Mouse (Mus musculus) skeletal muscle tissue, postnatal 0 days (tissue): Measurements from ENCODE around the gene Polh. TPM values are rescaled to one million over a fixed set of nuclear protein-coding genes. Genes with fewer than 3 reads are reported as not detected.

Experiments used
- microRNA counts: library from miRNA; unstranded; fragments of <30 nt; microRNA quantifications from one replicate; lab custom pipeline; 2015
- microRNA-seq, 2 experiments: library from miRNA; unstranded; fragments of <30 nt; microRNA quantifications; one replicate each; pipeline ENCODE4; 2016
- polyA plus RNA-seq: library from polyadenylated mRNA; unstranded; fragments of >200 nt; fragmentation: Nextera tagmentation; extraction: Ambion mirVana; gene quantifications from 2 replicates; pipeline ENCODE4 v1.2.1, GENCODE M21; 2015

Gene Polh
- polyA plus RNA-seq: 9.0 and 9.6 TPM in 2 replicates

GRCm38 (mm10) chr17:46202421-46203071 is at the start of gene Polh, which contains the start of gene Xpo5:
Gene Polh (minus strand): TSS chr17:46202645.
Gene Xpo5 (plus strand): TSS chr17:46202782.

GRCm38 (mm10) chr17:46247512-46248188 is 45.2 kb upstream of the Polh start, which contains the start of the genes Polr1c and Yipf3:
Gene Polr1c (minus strand): TSS chr17:46248054.
Gene Yipf3 (plus strand): TSS chr17:46248080.

GRCm38 (mm10) chr17:46160686-46161085 is 41.8 kb downstream of the Polh start, which contains the start of gene Gtpbp2:
Gene Gtpbp2 (plus strand): TSS chr17:46161032.

GRCm38 (mm10) chr17:46152847-46153782 is 49.3 kb downstream of the Polh start, which contains the start of gene Mad2l1bp:
Gene Mad2l1bp (minus strand): TSS chr17:46153553.

GRCm38 (mm10) chr17:46143578-46144423 is 58.6 kb downstream of the Polh start, which contains the start of gene Rsph9:
Gene Rsph9 (minus strand): TSS chr17:46144216.

MicroRNA genes within 50 kb of the gene (microRNA counts, 519-probe panel; counts per million panel counts)
- microRNA mmu-miR-693-3p (lab: Ali Mortazavi, UCI) (296 counts per million, percentile 58 among the panel's probes with 10 or more counts), microRNA mmu-miR-693-5p (lab: Ali Mortazavi, UCI) (296 counts per million, percentile 58 among the panel's probes with 10 or more counts)

Small RNA genes lying within 50 kb of the gene (microRNA-seq; reads per million reads assigned to microRNA genes)
- 0 to 0.30 reads per million in 2 experiments for gene Mir693

Other genes starting within 250 kb of the Polh start
- gene Vegfa, start 170.3 kb downstream of the Polh start, polyA plus RNA-seq: 3.3 and 4.9 TPM in 2 replicates
- gene Mrps18a, start 91.7 kb downstream of the Polh start, polyA plus RNA-seq: 126 and 133 TPM in 2 replicates
- gene Rsph9, start 58.4 kb downstream of the Polh start, polyA plus RNA-seq: 1.5 and 2.6 TPM in 2 replicates
- gene Mad2l1bp, start 49.1 kb downstream of the Polh start, polyA plus RNA-seq: 26.5 and 27.4 TPM in 2 replicates
- gene Gtpbp2, start 41.6 kb downstream of the Polh start, polyA plus RNA-seq: 19.9 and 22.5 TPM in 2 replicates
- gene Xpo5, start 137 bp upstream of the Polh start, polyA plus RNA-seq: 10.1 and 10.3 TPM in 2 replicates
- gene Polr1c, start 45.4 kb upstream of the Polh start, polyA plus RNA-seq: 31.5 and 31.7 TPM in 2 replicates
- 92.1 and 98.5 TPM in 2 replicates for gene Yipf3, start 45.4 kb upstream of the Polh start, polyA plus RNA-seq
- gene Lrrc73, start 50.9 kb upstream of the Polh start, polyA plus RNA-seq: 0.44 and 0.71 TPM in 2 replicates
- 40.6 and 41.4 TPM in 2 replicates for gene Tjap1, start 80.4 kb upstream of the Polh start, polyA plus RNA-seq
- gene Dlk2, start 94.8 kb upstream of the Polh start, polyA plus RNA-seq: 3.2 and 3.7 TPM in 2 replicates
- 2.7 and 2.8 TPM in 2 replicates for gene Abcc10, start 125.7 kb upstream of the Polh start, polyA plus RNA-seq
- gene Zfp318, start 181.1 kb upstream of the Polh start, polyA plus RNA-seq: 4.8 and 5.7 TPM in 2 replicates
- 0.96 and 2.6 TPM in 2 replicates for gene Crip3, start 226.3 kb upstream of the Polh start, polyA plus RNA-seq
- gene Slc22a7, start 235.8 kb upstream of the Polh start, polyA plus RNA-seq: not detected in 2 replicates